Mouse (Mus musculus) 3T3-L1 (cell line): ENCODE measurements around the gene Ccpg1os.

Source experiments
- DNase-seq: peaks from one replicate; pipeline ENCODE4 v3.0.0-alpha.2; 2015; ENCODE audit warnings: low read depth, low spot score

The Ccpg1os gene

GRCm38 (mm10) chr9:72985250-72986220, at the start of gene Ccpg1os, which contains the start of gene Ccpg1:
Gene Ccpg1os, minus strand, starts transcription at chr9:72985382.
Gene Ccpg1, plus strand, starts transcription at chr9:72985429.
- DNase-seq, result peak; percentile 97

GRCm38 (mm10) chr9:73033406-73033805, 48.2 kb upstream of the Ccpg1os start:
- DNase-seq, result no peak

GRCm38 (mm10) chr9:73031421-73031820, 46.2 kb upstream of the Ccpg1os start:
- no peak for DNase-seq

GRCm38 (mm10) chr9:73030443-73030842, 45.3 kb upstream of the Ccpg1os start:
- DNase-seq, result no peak

- no peak for DNase-seq
These were observed 40.8 kb upstream of the Ccpg1os start for GRCm38 (mm10) chr9:73025818-73026636.

- DNase-seq, result no peak
These were observed 35.5 kb upstream of the Ccpg1os start for GRCm38 (mm10) chr9:73020566-73021097.

GRCm38 (mm10) chr9:73019841-73020240, 34.7 kb upstream of the Ccpg1os start:
- DNase-seq, result no peak

- no peak for DNase-seq
These were observed 29.5 kb upstream of the Ccpg1os start for GRCm38 (mm10) chr9:73014724-73015123.

GRCm38 (mm10) chr9:73012629-73013028, 27.4 kb upstream of the Ccpg1os start:
- peak; percentile 12 for DNase-seq

- DNase-seq, result no peak
These were observed 23.2 kb upstream of the Ccpg1os start for GRCm38 (mm10) chr9:73008384-73008783.

GRCm38 (mm10) chr9:73006175-73006574, 21.0 kb upstream of the Ccpg1os start:
- DNase-seq, result no peak

GRCm38 (mm10) chr9:73005106-73005505, 19.9 kb upstream of the Ccpg1os start:
- no peak for DNase-seq

- no peak for DNase-seq
These were observed 18.9 kb upstream of the Ccpg1os start for GRCm38 (mm10) chr9:73004076-73004475.

- DNase-seq, result no peak
These were observed 17.0 kb upstream of the Ccpg1os start for GRCm38 (mm10) chr9:73002177-73002576.

- DNase-seq, result no peak
These were observed 16.3 kb upstream of the Ccpg1os start for GRCm38 (mm10) chr9:73001314-73002011.

GRCm38 (mm10) chr9:73000487-73000886, 15.3 kb upstream of the Ccpg1os start:
- DNase-seq, result no peak

- DNase-seq, result no peak
These were observed 11.6 kb upstream of the Ccpg1os start for GRCm38 (mm10) chr9:72996806-72997205.

GRCm38 (mm10) chr9:72996167-72996566, 11.0 kb upstream of the Ccpg1os start:
- no peak for DNase-seq

- no peak for DNase-seq
These were observed 7.4 kb upstream of the Ccpg1os start for GRCm38 (mm10) chr9:72992576-72992975.

- DNase-seq, result no peak
These were observed 6.2 kb upstream of the Ccpg1os start for GRCm38 (mm10) chr9:72991420-72991819.

- DNase-seq, result no peak
These were observed 3.5 kb upstream of the Ccpg1os start for GRCm38 (mm10) chr9:72988706-72989105.
